Mouse (Mus musculus) midbrain, embryonic 12.5 days (tissue): ENCODE results near the gene Gtf3a. TPM values are rescaled to one million over a fixed set of nuclear protein-coding genes. Genes with fewer than 3 reads are reported as not detected.

ENCODE experiments used
- ATAC-seq: fragments of 200-750 bp; cut with Nextera tagmentation; 2 replicates; pipeline ENCODE4 v1.8.0; 2017; ENCODE audit warnings: low read depth, moderate TSS enrichment, moderate library complexity; ENCODE audit not compliant: low FRiP score
- H3K27ac ChIP-seq: fragments of 300-500 bp; sonication (generic); replicated peaks from 2 replicates; pipeline ENCODE4 v1.5.1; 2016; ENCODE audit warnings: mild to moderate bottlenecking
- H3K27me3 ChIP-seq: fragments of 300-500 bp; sonication (generic); 2 replicates; pipeline ENCODE4 v1.6.1; 2016; ENCODE audit warnings: mild to moderate bottlenecking
- H3K36me3 ChIP-seq: fragments of 300-500 bp; sonication (generic); 2 replicates; pipeline ENCODE4 v1.6.1; 2016
- H3K4me1 ChIP-seq: fragments of 300-500 bp; sonication (generic); 2 replicates; pipeline ENCODE4 v1.6.1; 2016
- H3K4me2 ChIP-seq: fragments of 300-500 bp; sonication (generic); replicated peaks from 2 replicates; pipeline ENCODE4 v1.6.1; 2016; ENCODE audit warnings: mild to moderate bottlenecking, moderate library complexity
- H3K4me3 ChIP-seq: fragments of 300-500 bp; sonication (generic); 2 replicates; pipeline ENCODE4 v1.5.1; 2016; ENCODE audit warnings: mild to moderate bottlenecking
- H3K9ac ChIP-seq: fragments of 300-500 bp; sonication (generic); replicated peaks from 2 replicates; pipeline ENCODE4 v1.6.1; 2016; ENCODE audit warnings: mild to moderate bottlenecking, moderate library complexity
- H3K9me3 ChIP-seq: fragments of 300-500 bp; sonication (generic); 2 replicates; pipeline ENCODE4 v1.6.1; 2016; ENCODE audit warnings: mild to moderate bottlenecking
- WGBS: fragments of 180-500 bp; shearing (Covaris S2); methylation state at CpG from one replicate; pipeline ENCODE4 v1.1.7; 2016; 5-methylcytosine and 5-hydroxymethylcytosine counted together
- polyA plus RNA-seq: library from polyadenylated mRNA; unstranded; fragments of >200 nt; fragmentation: Nextera tagmentation; extraction: Ambion mirVana; gene quantifications from 2 replicates; pipeline ENCODE4 v1.2.1, GENCODE M21; 2016

Gene Gtf3a
- polyA plus RNA-seq, 1 experiment from 2014 or later, result 99.8 TPM

GRCm38 (mm10) chr5:146968695-146969393 is 20.4 kb downstream of the Gtf3a start:
- ATAC-seq, result no peak
- H3K36me3 ChIP-seq, result no peaks in the 10 kb centered on the region
- H3K27ac ChIP-seq, result no peak overlapping the region
- H3K27me3 ChIP-seq, result peaks cover 7% of the 10 kb centered on the region
- H3K9ac ChIP-seq, result no peak overlapping the region; the same call in 1 of the 2 replicates
- 43% methylated on average over 13 of the region's 13 CpGs for WGBS
- peaks cover 10% of the 10 kb centered on the region; the same call in 1 of the 2 replicates for H3K4me1 ChIP-seq
- no peaks in the 10 kb centered on the region for H3K9me3 ChIP-seq
- no peak overlapping the region for H3K4me2 ChIP-seq
- H3K4me3 ChIP-seq, result no peak overlapping the region

- H3K4me3 ChIP-seq, result no peak overlapping the region
- no peaks in the 10 kb centered on the region for H3K36me3 ChIP-seq
- H3K9ac ChIP-seq, result no peak overlapping the region
- 75% methylated on average over 10 of the region's 10 CpGs for WGBS
- H3K27me3 ChIP-seq, result peaks cover 12% of the 10 kb centered on the region
- H3K4me1 ChIP-seq, result peaks cover 6% of the 10 kb centered on the region; the same call in 1 of the 2 replicates
- H3K9me3 ChIP-seq, result no peaks in the 10 kb centered on the region
- H3K27ac ChIP-seq, result no peak overlapping the region
- ATAC-seq, result no peak
- no peak overlapping the region for H3K4me2 ChIP-seq
Measured at GRCm38 (mm10) chr5:146971776-146972561, 23.5 kb downstream of the Gtf3a start.

GRCm38 (mm10) chr5:146973353-146973752 is 24.9 kb downstream of the Gtf3a start:
- 90% methylated on average over 9 of the region's 9 CpGs for WGBS
- no peak overlapping the region for H3K9ac ChIP-seq
- H3K4me3 ChIP-seq, result no peak overlapping the region
- no peak overlapping the region for H3K27ac ChIP-seq
- H3K36me3 ChIP-seq, result no peaks in the 10 kb centered on the region
- H3K4me1 ChIP-seq, result peaks cover 6% of the 10 kb centered on the region; the same call in 1 of the 2 replicates
- ATAC-seq, result no peak
- peaks cover 12% of the 10 kb centered on the region for H3K27me3 ChIP-seq
- H3K4me2 ChIP-seq, result no peak overlapping the region
- no peaks in the 10 kb centered on the region for H3K9me3 ChIP-seq

GRCm38 (mm10) chr5:146973858-146974780 is 25.7 kb downstream of the Gtf3a start:
- Histone ChIP-seq H3K4me3 (no peak overlapping the region), H3K27me3 (peaks cover 12% of the 10 kb centered on the region), H3K27ac (no peak overlapping the region), H3K36me3 (no peaks in the 10 kb centered on the region), H3K9me3 (no peaks in the 10 kb centered on the region), H3K4me1 (peaks cover 2% of the 10 kb centered on the region; the same call in 1 of the 2 replicates), H3K4me2 (no peak overlapping the region), H3K9ac (no peak overlapping the region)
- no peak for ATAC-seq
- 84% methylated on average over 25 of the region's 25 CpGs for WGBS

GRCm38 (mm10) chr5:146974781-146975123 is 26.3 kb downstream of the Gtf3a start:
- WGBS, result 73% methylated on average over 13 of the region's 13 CpGs
- H3K4me3 ChIP-seq, result no peak overlapping the region

GRCm38 (mm10) chr5:146981376-146981775 is 32.9 kb downstream of the Gtf3a start:
- H3K4me2 ChIP-seq, result no peak overlapping the region
- no peak overlapping the region for H3K4me3 ChIP-seq
- no peak overlapping the region for H3K9ac ChIP-seq
- no peak for ATAC-seq
- H3K36me3 ChIP-seq, result no peaks in the 10 kb centered on the region
- WGBS, result 89% methylated on average over 6 of the region's 6 CpGs
- no peak overlapping the region for H3K27ac ChIP-seq
- peaks cover 2% of the 10 kb centered on the region; the same call in 1 of the 2 replicates for H3K4me1 ChIP-seq
- peaks cover 38% of the 10 kb centered on the region for H3K27me3 ChIP-seq
- no peaks in the 10 kb centered on the region for H3K9me3 ChIP-seq

More at GRCm38 (mm10) chr5:146974781-146975123, 26.3 kb downstream of the Gtf3a start:
- H3K27ac ChIP-seq, result no peak overlapping the region
- H3K9me3 ChIP-seq, result no peaks in the 10 kb centered on the region
- no peak overlapping the region for H3K4me2 ChIP-seq
- H3K36me3 ChIP-seq, result no peaks in the 10 kb centered on the region
- peaks cover 12% of the 10 kb centered on the region for H3K27me3 ChIP-seq
- no peak for ATAC-seq
- H3K4me1 ChIP-seq, result no peaks in the 10 kb centered on the region
- no peak overlapping the region for H3K9ac ChIP-seq

GRCm38 (mm10) chr5:146983216-146983615 is 34.8 kb downstream of the Gtf3a start:
- H3K4me2 ChIP-seq, result no peak overlapping the region
- H3K4me3 ChIP-seq, result no peak overlapping the region
- 0 out of 2 replicates have a peak, but pooled peaks have one; percentile 30 for ATAC-seq
- H3K36me3 ChIP-seq, result no peaks in the 10 kb centered on the region
- no peaks in the 10 kb centered on the region for H3K9me3 ChIP-seq
- no peak overlapping the region for H3K27ac ChIP-seq
- peaks cover 5% of the 10 kb centered on the region; the same call in 1 of the 2 replicates for H3K4me1 ChIP-seq
- no peak overlapping the region for H3K9ac ChIP-seq
- WGBS, result 10% methylated on average over 8 of the region's 8 CpGs
- peaks cover 38% of the 10 kb centered on the region for H3K27me3 ChIP-seq

- 72% methylated on average over 21 of the region's 21 CpGs for WGBS
- no peak for ATAC-seq
- H3K9ac ChIP-seq, result no peak overlapping the region
Measured at GRCm38 (mm10) chr5:146985725-146986433, 37.4 kb downstream of the Gtf3a start.

GRCm38 (mm10) chr5:146987588-146987987 is 39.1 kb downstream of the Gtf3a start:
- peaks cover 5% of the 10 kb centered on the region; the same call in 1 of the 2 replicates for H3K4me1 ChIP-seq
- no peaks in the 10 kb centered on the region for H3K9me3 ChIP-seq
- no peak overlapping the region for H3K9ac ChIP-seq
- no peaks in the 10 kb centered on the region for H3K36me3 ChIP-seq
- no peak overlapping the region for H3K27ac ChIP-seq
- 86% methylated on average over 10 of the region's 10 CpGs for WGBS
- no peak overlapping the region for H3K4me2 ChIP-seq
- no peak for ATAC-seq
- no peak overlapping the region for H3K4me3 ChIP-seq
- peaks cover 26% of the 10 kb centered on the region for H3K27me3 ChIP-seq

More at GRCm38 (mm10) chr5:146985725-146986433, 37.4 kb downstream of the Gtf3a start:
- Histone ChIP-seq H3K27me3 (peaks cover 38% of the 10 kb centered on the region), H3K36me3 (no peaks in the 10 kb centered on the region), H3K9me3 (no peaks in the 10 kb centered on the region), H3K4me1 (peaks cover 5% of the 10 kb centered on the region; the same call in 1 of the 2 replicates), H3K27ac (no peak overlapping the region), H3K4me3 (no peak overlapping the region), H3K4me2 (no peak overlapping the region)

- H3K9me3 ChIP-seq, result no peaks in the 10 kb centered on the region
- WGBS, result 78% methylated on average over 5 of the region's 5 CpGs
- H3K36me3 ChIP-seq, result no peaks in the 10 kb centered on the region
- H3K4me2 ChIP-seq, result no peak overlapping the region
- ATAC-seq, result no peak
- H3K9ac ChIP-seq, result no peak overlapping the region
- H3K27me3 ChIP-seq, result peaks cover 15% of the 10 kb centered on the region
- no peak overlapping the region for H3K4me3 ChIP-seq
- H3K27ac ChIP-seq, result no peak overlapping the region
- peaks cover 5% of the 10 kb centered on the region; the same call in 1 of the 2 replicates for H3K4me1 ChIP-seq
Measured at GRCm38 (mm10) chr5:146989051-146989450, 40.6 kb downstream of the Gtf3a start.

- no peak overlapping the region for H3K9ac ChIP-seq
- H3K4me1 ChIP-seq, result no peaks in the 10 kb centered on the region
- H3K4me2 ChIP-seq, result no peak overlapping the region
- H3K9me3 ChIP-seq, result no peaks in the 10 kb centered on the region
- no peaks in the 10 kb centered on the region for H3K36me3 ChIP-seq
- H3K4me3 ChIP-seq, result no peak overlapping the region
- WGBS, result 80% methylated on average over 8 of the region's 8 CpGs
- no peak overlapping the region for H3K27ac ChIP-seq
- ATAC-seq, result no peak
- no peaks in the 10 kb centered on the region for H3K27me3 ChIP-seq
Measured at GRCm38 (mm10) chr5:146993509-146993908, 45.1 kb downstream of the Gtf3a start.
